Mouse (Mus musculus) limb, embryonic 14.5 days (tissue): ENCODE results near the gene Sfxn1. TPM values are rescaled to one million over a fixed set of nuclear protein-coding genes. Genes with fewer than 3 reads are reported as not detected.

Experiments used
- ATAC-seq: fragments of 200-750 bp; cut with Nextera tagmentation; 2 replicates; pipeline ENCODE4 v1.8.0; 2017; ENCODE audit warnings: low read depth, moderate number of reproducible peaks, moderate TSS enrichment; ENCODE audit not compliant: low FRiP score
- DNase-seq: peaks from one replicate; pipeline ENCODE4 v3.0.0-alpha.2; 2015; ENCODE audit warnings: low spot score
- H3K27ac ChIP-seq: fragments of 300-500 bp; sonication (generic); replicated peaks from 2 replicates; pipeline ENCODE4 v1.5.1; 2014; ENCODE audit warnings: low read depth, mild to moderate bottlenecking, low read length, moderate library complexity, mixed read lengths
- H3K27me3 ChIP-seq: fragments of 300-500 bp; sonication (generic); 2 replicates; pipeline ENCODE4 v1.6.1; 2014; ENCODE audit warnings: low read length, mixed read lengths; ENCODE audit not compliant: control insufficient read depth, insufficient read depth
- H3K36me3 ChIP-seq: fragments of 300-500 bp; sonication (generic); 2 replicates; pipeline ENCODE4 v1.6.1; 2014; ENCODE audit warnings: mild to moderate bottlenecking, low read length, moderate library complexity, mixed read lengths; ENCODE audit not compliant: control insufficient read depth, insufficient read depth
- H3K4me1 ChIP-seq: fragments of 300-500 bp; sonication (generic); 2 replicates; pipeline ENCODE4 v1.6.1; 2014; ENCODE audit warnings: antibody characterized with exemption, low read length, mixed read lengths; ENCODE audit not compliant: control insufficient read depth, insufficient read depth
- H3K4me2 ChIP-seq: fragments of 300-500 bp; sonication (generic); replicated peaks from 2 replicates; pipeline ENCODE4 v1.6.1; 2014; ENCODE audit warnings: low read depth, mild to moderate bottlenecking, low read length, moderate library complexity; ENCODE audit not compliant: severe bottlenecking
- H3K4me3 ChIP-seq: fragments of 300-500 bp; sonication (generic); replicated peaks from 2 replicates; pipeline ENCODE4 v1.5.1; 2014; ENCODE audit warnings: low read length
- H3K9ac ChIP-seq: fragments of 300-500 bp; sonication (generic); 2 replicates; pipeline ENCODE4 v1.6.1; 2014; ENCODE audit warnings: mild to moderate bottlenecking, low read depth, low read length, moderate library complexity; ENCODE audit not compliant: severe bottlenecking
- H3K9me3 ChIP-seq: fragments of 300-500 bp; sonication (generic); 2 replicates; pipeline ENCODE4 v1.6.1; 2016; ENCODE audit warnings: low read length; ENCODE audit not compliant: control insufficient read depth
- POLR2A ChIP-seq: fragments of 200-500 bp; IDR thresholded peaks from 2 replicates; pipeline ENCODE4 v1.8.0; 2012; ENCODE audit warnings: inconsistent platforms, mild to moderate bottlenecking, moderate library complexity, borderline replicate concordance; ENCODE audit not compliant: insufficient read depth, insufficient read length; ENCODE audit errors: extremely low read depth
- WGBS: fragments of 180-500 bp; shearing (Covaris S2); extraction: QIAGEN DNeasy Blood & Tissue Kit; methylation state at CpG from one replicate; pipeline ENCODE4 v1.1.7; 2014; 5-methylcytosine and 5-hydroxymethylcytosine counted together
- polyA plus RNA-seq, 2 experiments: library from polyadenylated mRNA; depleted of rRNA in 1 of 2; stranded (reverse) in 1 of 2; unstranded in 1 of 2; fragments of >200 nt; fragmentation: Nextera tagmentation in 1 of 2; extraction: Ambion mirVana in 1 of 2; gene quantifications; 2 replicates each; pipeline versions ENCODE4 v1.2.1 to v1.2.3; 2012 to 2014

Gene Sfxn1
- polyA plus RNA-seq, 2 experiments = 26.7 to 49.9 TPM

GRCm38 (mm10) chr13:54076762-54077460 is 5.2 kb downstream of the Sfxn1 start:
- Histone ChIP-seq H3K4me1 (peaks cover 14% of the 10 kb centered on the region; the same call in 1 of the 2 replicates), H3K36me3 (no peaks in the 10 kb centered on the region), H3K9me3 (no peaks in the 10 kb centered on the region), H3K4me2 (no peak overlapping the region), H3K4me3 (no peak overlapping the region), H3K27me3 (no peaks in the 10 kb centered on the region), H3K27ac (no peak overlapping the region), H3K9ac (no peak overlapping the region)
- WGBS = 86% methylated on average over 11 of the region's 11 CpGs
- ATAC-seq (no peak), DNase-seq (no peak)
- TF ChIP-seq POLR2A = no peak

DNA sequence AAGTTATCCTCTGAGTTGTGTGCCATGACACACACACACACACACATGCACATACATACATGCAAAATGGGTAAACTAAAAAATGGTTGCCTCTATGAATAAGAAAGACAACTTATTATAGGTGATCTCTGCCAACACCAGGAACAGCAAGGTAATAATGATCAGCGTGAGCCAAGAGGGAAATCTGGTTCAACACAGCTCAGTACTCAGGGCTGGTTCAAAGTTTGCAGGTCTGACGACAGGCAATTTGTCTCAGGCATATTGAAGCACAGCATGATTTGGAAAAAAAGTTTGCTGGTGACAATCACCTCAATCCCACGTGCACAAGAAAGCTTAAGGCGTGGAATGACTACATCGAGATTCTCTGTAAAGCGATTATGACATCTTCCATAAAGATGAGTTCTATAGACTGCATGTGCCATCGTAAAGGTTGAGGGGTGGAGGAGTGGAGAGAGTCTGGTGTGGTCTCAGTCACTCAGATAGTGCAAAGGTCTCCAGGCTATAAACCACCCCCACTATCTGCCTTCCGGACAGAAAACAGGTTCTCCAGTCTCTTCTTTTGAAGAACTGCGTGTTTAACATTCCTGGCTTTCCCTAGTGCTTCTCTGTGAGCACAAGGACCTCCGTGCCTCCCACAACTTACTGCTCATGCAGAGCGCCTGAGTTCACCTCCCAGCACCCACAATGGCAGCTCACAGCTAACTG is 6.0 kb downstream of the Sfxn1 start:
- WGBS = 52% methylated on average over 11 of the region's 11 CpGs
- Histone ChIP-seq H3K4me3 (no peak overlapping the region), H3K4me2 (no peak overlapping the region), H3K36me3 (no peaks in the 10 kb centered on the region), H3K27ac (no peak overlapping the region), H3K9ac (no peak overlapping the region), H3K4me1 (peaks cover 11% of the 10 kb centered on the region; the same call in 1 of the 2 replicates), H3K27me3 (no peaks in the 10 kb centered on the region), H3K9me3 (no peaks in the 10 kb centered on the region)
- TF ChIP-seq POLR2A = no peak
- no peak for DNase-seq
- no peak for ATAC-seq

DNA sequence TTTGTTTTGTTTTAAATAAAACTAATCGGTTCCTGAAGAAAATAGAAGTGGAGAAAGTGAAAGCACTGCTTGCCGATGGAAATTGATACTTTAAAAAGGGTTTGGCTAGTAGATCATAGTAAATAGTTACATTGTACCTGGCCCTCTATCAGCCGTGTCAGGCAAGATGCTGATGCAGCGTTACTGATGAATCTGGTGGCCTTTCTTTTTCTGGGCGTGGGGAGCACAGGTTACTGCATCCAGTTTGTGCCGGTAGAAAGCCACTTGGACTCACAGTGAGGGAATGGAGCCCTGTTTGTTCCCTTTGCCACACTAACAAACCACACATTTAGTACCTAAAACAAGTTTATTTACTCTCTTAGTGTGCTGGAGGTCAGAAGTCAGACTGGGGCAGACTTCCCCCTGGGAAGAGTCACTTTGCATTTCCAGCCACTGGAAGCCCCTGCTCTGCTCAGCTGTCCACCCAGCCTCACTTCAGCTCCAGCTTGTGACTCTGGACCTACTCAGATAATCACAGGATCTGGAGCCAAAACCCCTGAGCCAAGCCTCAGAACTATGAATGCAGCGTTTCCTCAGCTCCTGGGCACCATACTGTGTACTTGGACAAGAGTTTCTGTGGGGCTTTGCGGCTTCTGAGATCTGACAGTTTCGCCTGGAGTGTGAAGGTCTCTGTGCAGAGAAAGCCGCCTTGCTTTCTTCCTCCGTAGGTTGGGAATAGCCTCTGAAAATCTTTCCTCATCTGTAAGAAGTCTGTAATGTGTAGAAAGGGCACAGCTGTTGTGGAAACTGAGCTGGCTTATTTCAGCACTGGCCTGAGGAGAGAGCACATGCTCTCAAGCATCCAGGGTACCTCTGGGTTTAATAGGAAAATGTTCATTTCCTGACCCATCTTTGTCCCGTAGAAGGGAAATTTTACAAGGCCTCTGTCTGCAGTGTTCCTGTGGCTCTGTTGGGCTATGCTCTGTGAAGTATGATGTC is 8.4 kb downstream of the Sfxn1 start:
- DNase-seq (peak; percentile 22), ATAC-seq (no peak; the same call in 1 of the 2 replicates)
- H3K4me1 ChIP-seq = peaks cover 4% of the 10 kb centered on the region; the same call in 1 of the 2 replicates
- H3K9ac ChIP-seq = no peak overlapping the region
- no peaks in the 10 kb centered on the region for H3K27me3 ChIP-seq
- no peak overlapping the region for H3K4me3 ChIP-seq
- H3K9me3 ChIP-seq = no peaks in the 10 kb centered on the region
- H3K36me3 ChIP-seq = no peaks in the 10 kb centered on the region
- no peak overlapping the region for H3K4me2 ChIP-seq
- no peak for TF ChIP-seq POLR2A
- 66% methylated on average over 12 of the region's 12 CpGs for WGBS
- H3K27ac ChIP-seq = no peak overlapping the region

GRCm38 (mm10) chr13:54080785-54081184 is 9.1 kb downstream of the Sfxn1 start:
- no peak for ATAC-seq
- Histone ChIP-seq H3K9me3 (no peaks in the 10 kb centered on the region), H3K9ac (no peak overlapping the region), H3K4me1 (peaks cover 4% of the 10 kb centered on the region; the same call in 1 of the 2 replicates), H3K4me3 (no peak overlapping the region), H3K27me3 (no peaks in the 10 kb centered on the region), H3K36me3 (peaks cover 4% of the 10 kb centered on the region), H3K27ac (no peak overlapping the region), H3K4me2 (no peak overlapping the region)
- WGBS = 97% methylated on average over 1 of the region's 1 CpGs
- TF ChIP-seq POLR2A = no peak
- no peak for DNase-seq

- WGBS = 86% methylated on average over 5 of the region's 5 CpGs
- H3K4me2 ChIP-seq = no peak overlapping the region
These were observed 11.3 kb downstream of the Sfxn1 start for GRCm38 (mm10) chr13:54082946-54083345.

More at GRCm38 (mm10) chr13:54082946-54083345, 11.3 kb downstream of the Sfxn1 start:
- Histone ChIP-seq H3K9me3 (no peaks in the 10 kb centered on the region), H3K4me1 (peaks cover 4% of the 10 kb centered on the region; the same call in 1 of the 2 replicates), H3K4me3 (no peak overlapping the region), H3K36me3 (peaks cover 22% of the 10 kb centered on the region), H3K27me3 (no peaks in the 10 kb centered on the region), H3K9ac (no peak overlapping the region), H3K27ac (no peak overlapping the region)
- DNase-seq (no peak), ATAC-seq (no peak)
- TF ChIP-seq POLR2A = no peak
